In the genomic region with DNA sequence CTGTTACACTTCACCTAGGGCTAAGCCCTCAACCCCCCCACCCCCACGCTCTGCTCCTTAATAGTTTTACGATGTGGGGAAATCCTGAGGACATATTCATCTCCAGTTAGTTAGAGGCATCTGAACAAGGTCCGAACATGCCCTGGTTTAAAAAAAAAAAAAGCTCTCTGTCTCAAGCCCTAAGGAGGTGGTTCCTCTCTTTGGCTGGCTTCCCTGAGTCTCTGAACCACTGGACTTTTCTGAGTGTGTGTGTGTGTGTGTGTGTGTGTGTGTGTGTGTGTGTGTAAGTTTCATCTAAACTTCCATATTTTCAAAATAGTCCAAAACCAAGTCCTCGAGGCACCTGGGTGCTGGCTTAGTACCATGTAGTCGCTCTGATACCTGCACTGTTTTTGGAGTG, we compare ENCODE assay signal across 21 mouse cellular contexts.
DNase-seq lines count a peak whose midpoint lies in the region; ATAC-seq and TF ChIP-seq lines count a peak whose summit lies in the region.
"Had no signal": no experiment of that assay in that cellular context is flagged by ENCODE, and none has a peak within 500 bp of the region (broad histone marks: within the 10 kb centered on the region; RNA-seq: fewer than 3 reads in every experiment).

No protein-coding gene starts in this region.

- no peak for TF ChIP-seq RAD21 in MEL (IDR thresholded peaks at IDR 0.05; ENCODE audit: low read depth, low read length)

- no peaks in the 10 kb centered on the region for H3K79me2 ChIP-seq in MEL (ENCODE audit: control insufficient read depth, insufficient read depth, low read length, poor library complexity)

- peaks cover 15% of the 10 kb centered on the region for H3K4me1 ChIP-seq in kidney, embryonic 15.5 days
- no peaks in the 10 kb centered on the region for H3K4me1 ChIP-seq in MEL (ENCODE audit: control insufficient read depth in 1 of 2, insufficient read depth in 2 of 2, low read length in 2 of 2)
- H3K4me1 ChIP-seq: heart, embryonic 15.5 days; liver, embryonic 12.5 days had no signal

- no peaks in the 10 kb centered on the region for H3K36me3 ChIP-seq in kidney, embryonic 15.5 days
- H3K36me3 ChIP-seq in MEL (ENCODE audit: control insufficient read depth in 1 of 2, insufficient read depth in 2 of 2, low read length in 2 of 2), result no peaks in the 10 kb centered on the region
- H3K36me3 ChIP-seq: embryonic facial prominence, embryonic 12.5 days; heart, embryonic 10.5 days; heart, embryonic 15.5 days had no signal

- DNase-seq in kidney, adult 18-20 months, result peak; percentile 38
- DNase-seq in MEL (ENCODE audit: low read depth, low spot score), result no peak
- DNase-seq in gonadal fat pad, adult 2 months (ENCODE audit: low read depth), result peak; percentile 31
- DNase-seq in kidney, postnatal 36 days, result peak; percentile 73 to 82
- no peak for DNase-seq in heart, postnatal 36 days
- no peak for DNase-seq in adrenal gland, adult 8-10 months
- DNase-seq: adrenal gland, adult 2 months; cerebellum, adult 8-10 months; cerebellum, postnatal 25 days; gastrocnemius, postnatal 14 days; lung, adult 18-20 months; lung, postnatal 14 days; midbrain, embryonic 14.5 days; thymus, postnatal 4 days had no signal

- no peak for TF ChIP-seq EP300 in MEL (IDR thresholded peaks at IDR 0.05; ENCODE audit: low read depth in 1 of 2, low read length in 2 of 2)

- H3K4me2 ChIP-seq in kidney, embryonic 15.5 days, result no peak overlapping the region
- H3K4me2 ChIP-seq: embryonic facial prominence, embryonic 12.5 days; heart, embryonic 15.5 days; hindbrain, embryonic 12.5 days; liver, embryonic 12.5 days had no signal

- no peak overlapping the region for H3K9ac ChIP-seq in kidney, embryonic 15.5 days
- no peak overlapping the region for H3K9ac ChIP-seq in MEL (ENCODE audit: control insufficient read depth, low read depth, low read length, poor library complexity, severe bottlenecking)
- H3K9ac ChIP-seq: embryonic facial prominence, embryonic 12.5 days; heart, embryonic 15.5 days; hindbrain, embryonic 12.5 days; liver, embryonic 12.5 days had no signal

- no peak for TF ChIP-seq POLR2A in MEL (IDR thresholded peaks at IDR 0.05; ENCODE audit: control insufficient read depth in 1 of 2, insufficient read depth in 1 of 2, low read depth in 1 of 2, low read length in 2 of 2, poor library complexity in 1 of 2)

- no peak for ATAC-seq in kidney, embryonic 15.5 days (replicated peaks; ENCODE audit: low FRiP score)
- ATAC-seq: intestine, embryonic 16.5 days; liver, embryonic 12.5 days had no signal

- 82% methylated on average over 5 of the region's 5 CpGs for WGBS in kidney, embryonic 15.5 days

- H3K27me3 ChIP-seq in kidney, embryonic 15.5 days, result no peaks in the 10 kb centered on the region
- no peaks in the 10 kb centered on the region for H3K27me3 ChIP-seq in MEL (ENCODE audit: control insufficient read depth in 1 of 2, insufficient read depth in 2 of 2, low read length in 2 of 2)
- H3K27me3 ChIP-seq: embryonic facial prominence, embryonic 12.5 days; heart, embryonic 15.5 days; hindbrain, embryonic 12.5 days; liver, embryonic 12.5 days had no signal

- no peak overlapping the region for H3K27ac ChIP-seq in kidney, embryonic 15.5 days
- H3K27ac ChIP-seq in MEL (ENCODE audit: control insufficient read depth, low read depth, low read length), result no peak overlapping the region
- H3K27ac ChIP-seq: embryonic facial prominence, embryonic 12.5 days; heart, embryonic 10.5 days; heart, embryonic 15.5 days; hindbrain, embryonic 12.5 days; liver, embryonic 12.5 days had no signal

- TF ChIP-seq CTCF in MEL (IDR thresholded peaks at IDR 0.05 in 2 of 3, conservative IDR thresholded peaks at IDR 0.05 in 1 of 3; ENCODE audit: control insufficient read depth in 1 of 3, insufficient read depth in 1 of 3, low read depth in 2 of 3, low read length in 3 of 3, poor library complexity in 1 of 3, severe bottlenecking in 1 of 3), result no peak

- intact Hi-C loops in heart, postnatal 36 days (cut with DNase I), result no loop called here

- H3K9me3 ChIP-seq in kidney, embryonic 15.5 days (replicated peaks), result no peaks in the 10 kb centered on the region
- no peaks in the 10 kb centered on the region for H3K9me3 ChIP-seq in MEL (replicated peaks; ENCODE audit: insufficient read depth, low read length)
- H3K9me3 ChIP-seq: embryonic facial prominence, embryonic 12.5 days; heart, embryonic 10.5 days; heart, embryonic 15.5 days; hindbrain, embryonic 12.5 days; liver, embryonic 12.5 days had no signal

- H3K4me3 ChIP-seq in kidney, embryonic 15.5 days (replicated peaks), result no peak overlapping the region
- no peak overlapping the region for H3K4me3 ChIP-seq in MEL (ENCODE audit: control insufficient read depth in 1 of 2, insufficient read depth in 1 of 2, low read depth in 2 of 2, low read length in 2 of 2)
- H3K4me3 ChIP-seq: embryonic facial prominence, embryonic 12.5 days; heart, embryonic 10.5 days; heart, embryonic 15.5 days; hindbrain, embryonic 12.5 days; liver, embryonic 12.5 days had no signal

TF ChIP-seq in MEL, 35 proteins besides CTCF, POLR2A, EP300 and RAD21:
- TF ChIP-seq ELF1 (IDR thresholded peaks at IDR 0.05; ENCODE audit: low read depth, low read length) (no peak), ZNF384 (IDR thresholded peaks at IDR 0.05; ENCODE audit: low read depth, low read length) (peak; percentile 14; the same call in 1 of the 2 replicates)
TF ChIP-seq in MEL: peak in this region for 1.

Comparison
In these comparisons a context has a peak if more than half of its experiments do, and no peak if none do; other contexts are left out.
1. DNase-seq: peak in kidney, adult 18-20 months (single experiment), gonadal fat pad, adult 2 months (single experiment) and kidney, postnatal 36 days (2 of 2); none in MEL (single experiment), heart, postnatal 36 days (0 of 2) and adrenal gland, adult 8-10 months (single experiment).